Mouse (Mus musculus) lung, postnatal 4 days (tissue): ENCODE measurements around the gene Tnfrsf22.
"Not testable (repeated sequence)": the region's sequence is repeated elsewhere in the genome, so short reads cannot be mapped to it uniquely, and the experiment has no call there.

Source experiments
- DNase-seq, 2 experiments: peaks; one replicate each; pipeline ENCODE4 v3.0.0; 2021

Gene Tnfrsf22

DNA sequence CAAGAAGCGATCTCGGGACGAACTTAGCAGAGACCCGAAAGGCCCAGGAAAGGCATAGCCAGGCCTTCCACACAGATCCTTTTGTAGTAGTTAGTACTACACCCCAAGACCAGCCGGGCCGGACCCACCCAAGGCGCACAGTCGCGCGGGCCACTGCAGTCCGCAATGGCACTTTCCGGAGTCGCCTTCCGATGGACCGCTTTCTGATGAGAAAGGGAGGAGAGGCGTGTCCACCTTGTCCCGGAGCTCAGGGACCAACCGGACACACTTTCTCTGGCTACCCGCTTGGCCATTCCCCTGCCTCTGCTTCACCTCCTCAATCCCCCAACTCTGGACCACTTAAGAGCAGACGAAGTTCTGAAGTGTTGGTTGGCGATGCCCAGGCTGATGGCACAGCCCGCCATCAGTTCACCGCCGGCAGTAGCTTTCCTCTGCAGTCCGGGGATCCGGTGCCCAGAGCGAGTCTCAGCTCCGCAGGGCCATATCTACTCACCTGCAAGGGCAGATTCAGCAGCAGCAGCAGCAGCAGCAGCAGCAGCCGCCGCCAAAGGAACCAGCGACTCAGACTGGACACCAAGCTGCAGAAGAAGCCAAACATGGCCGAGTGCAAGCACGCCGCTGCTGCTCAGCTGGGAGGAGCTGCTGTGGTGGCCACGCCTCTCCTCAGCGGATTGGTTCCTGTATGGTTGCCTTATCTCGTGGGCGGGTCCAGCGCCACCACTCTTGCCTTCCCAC lies at the start of gene Tnfrsf22:
TSS of gene Tnfrsf22 (minus strand) at position 628 of the 735 bp plus-strand sequence.
- peak; percentile 87 to 88 for DNase-seq

DNA sequence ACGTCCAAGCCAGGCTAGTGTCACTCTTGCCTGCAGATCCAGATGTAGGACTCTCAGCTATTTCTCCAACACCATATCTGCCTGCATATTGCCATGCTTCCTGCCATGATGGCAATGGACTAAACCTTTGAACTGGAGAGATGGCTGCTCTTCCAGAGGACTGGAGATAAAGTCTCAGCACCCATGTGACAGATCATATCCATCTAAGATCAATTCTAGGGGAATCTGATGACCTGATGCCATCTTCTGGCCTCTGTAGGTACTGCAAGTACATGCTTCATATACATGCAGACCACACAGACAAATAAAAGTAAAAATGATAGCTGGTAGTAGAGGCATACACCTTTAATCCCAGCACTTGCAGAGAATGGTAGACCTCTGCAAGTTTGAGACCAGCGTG lies 46.7 kb upstream of the Tnfrsf22 start:
- peak in 1 of 2 experiments; percentile 39 for DNase-seq

DNA sequence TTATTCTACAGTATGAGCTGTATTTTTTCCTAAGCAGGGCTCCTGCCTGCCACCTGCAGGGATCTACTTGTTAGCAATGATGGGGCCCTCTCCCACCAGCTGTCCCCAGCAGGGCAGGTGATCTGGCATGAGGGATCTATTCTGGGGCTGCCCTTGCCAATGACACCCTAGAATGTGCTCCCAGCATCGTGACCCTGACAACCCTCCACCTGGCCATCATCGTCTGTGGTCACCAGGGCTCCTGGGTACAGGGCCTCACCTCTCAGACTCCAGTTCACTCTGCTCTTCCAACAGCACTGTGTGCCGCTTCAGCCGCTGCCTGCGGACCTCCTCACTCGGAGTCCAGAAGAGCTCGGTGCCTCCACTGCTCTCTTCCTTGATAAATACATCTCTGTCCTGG lies 45.1 kb upstream of the Tnfrsf22 start:
- DNase-seq, result peak in 1 of 2 experiments; percentile 10

DNA sequence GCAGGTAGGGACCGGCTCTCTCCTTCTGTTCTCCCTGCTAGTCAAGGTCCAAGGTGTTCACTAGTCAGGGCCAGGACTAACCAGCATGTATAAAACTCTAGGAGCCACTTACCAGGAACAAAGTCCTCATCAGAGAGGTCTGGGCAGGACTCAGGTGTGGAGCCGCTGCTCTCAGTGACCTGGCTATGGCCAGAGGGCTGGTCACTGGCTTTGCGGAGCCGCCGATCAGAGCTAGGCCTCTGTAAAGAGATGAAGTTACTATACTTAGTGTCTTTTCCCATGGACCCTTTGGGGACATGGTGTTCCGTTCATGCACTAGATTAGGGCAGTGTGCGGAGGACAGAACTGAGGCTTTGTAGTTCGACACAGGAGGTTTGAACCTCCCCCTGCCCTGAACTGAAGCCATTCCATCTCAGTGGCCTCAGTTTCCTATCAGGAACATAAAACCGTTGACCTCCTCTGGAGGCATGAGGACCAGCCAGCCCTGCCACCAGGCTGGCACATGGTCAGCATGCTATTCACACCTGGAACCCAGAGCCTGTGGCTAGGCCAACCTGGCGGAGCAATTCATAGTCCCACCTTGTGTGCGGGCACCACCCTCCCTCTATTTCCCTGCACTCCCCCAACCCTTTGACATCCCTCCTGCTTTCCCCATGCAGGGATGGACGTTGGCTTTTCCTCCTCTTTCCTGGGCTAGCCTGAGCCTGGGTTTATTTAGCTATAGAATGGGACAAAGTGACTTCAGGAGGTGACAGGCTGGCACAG lies 43.5 kb upstream of the Tnfrsf22 start:
- DNase-seq, result peak in 1 of 2 experiments; percentile 15

DNA sequence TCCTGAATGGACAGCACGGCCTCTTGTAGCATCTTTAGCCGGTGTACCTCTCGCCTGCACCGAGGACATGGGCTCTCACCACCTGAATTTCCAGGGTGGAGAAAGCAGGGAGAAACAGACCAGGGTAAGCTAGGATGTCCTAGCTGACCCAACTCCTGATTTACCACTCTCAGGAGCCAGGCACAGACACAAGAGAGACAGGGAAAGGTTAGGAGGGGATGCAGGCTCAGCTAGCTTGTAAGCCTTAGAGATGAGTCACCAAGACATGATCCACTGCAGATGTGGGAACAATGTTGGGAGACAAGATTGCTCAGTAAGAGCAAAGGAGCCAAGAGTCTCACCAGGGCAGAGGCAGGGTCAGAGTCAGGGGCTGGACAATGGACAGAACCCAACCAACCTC lies 42.4 kb upstream of the Tnfrsf22 start:
- DNase-seq, result no peak

DNA sequence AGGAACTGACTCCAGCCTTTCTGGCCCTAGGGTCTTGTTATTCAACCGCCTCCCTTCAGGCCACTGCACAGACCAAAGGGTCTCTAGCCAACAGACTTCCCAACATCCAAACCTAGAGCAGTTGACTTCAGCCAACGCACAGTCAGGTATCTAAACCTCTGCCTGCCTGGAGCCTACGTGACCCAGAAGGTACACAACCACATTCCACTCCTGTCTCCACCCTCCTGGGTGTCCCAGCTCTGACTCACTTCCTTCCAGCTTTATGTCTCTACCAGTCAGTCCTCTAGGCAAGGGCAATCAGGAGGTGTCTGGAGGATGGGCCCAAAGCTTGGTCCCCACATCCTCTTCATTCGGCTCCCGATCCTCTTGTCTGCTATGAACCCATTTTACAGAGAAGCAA lies 41.7 kb upstream of the Tnfrsf22 start:
- peak in 1 of 2 experiments; percentile 10 for DNase-seq

DNA sequence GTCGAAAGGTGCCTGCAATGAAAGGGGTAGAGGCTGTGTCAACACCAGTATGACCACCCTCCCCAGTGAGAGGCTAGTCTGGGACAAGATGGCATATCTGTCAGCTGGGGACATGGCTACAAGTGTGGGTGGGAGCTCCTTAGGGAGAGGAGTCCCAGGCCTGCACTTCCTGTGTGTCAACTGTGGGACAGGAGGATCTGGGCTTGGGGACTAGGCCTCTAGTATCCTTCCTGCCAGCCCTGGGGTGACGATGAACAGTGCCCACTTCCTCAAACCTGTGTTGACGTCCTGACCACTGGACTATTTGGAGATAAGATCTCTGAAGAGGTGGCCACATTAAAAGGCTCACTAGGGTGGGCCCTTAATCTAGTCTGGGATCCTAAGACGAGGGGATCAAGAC lies 40.5 kb upstream of the Tnfrsf22 start:
- DNase-seq, result no peak

DNA sequence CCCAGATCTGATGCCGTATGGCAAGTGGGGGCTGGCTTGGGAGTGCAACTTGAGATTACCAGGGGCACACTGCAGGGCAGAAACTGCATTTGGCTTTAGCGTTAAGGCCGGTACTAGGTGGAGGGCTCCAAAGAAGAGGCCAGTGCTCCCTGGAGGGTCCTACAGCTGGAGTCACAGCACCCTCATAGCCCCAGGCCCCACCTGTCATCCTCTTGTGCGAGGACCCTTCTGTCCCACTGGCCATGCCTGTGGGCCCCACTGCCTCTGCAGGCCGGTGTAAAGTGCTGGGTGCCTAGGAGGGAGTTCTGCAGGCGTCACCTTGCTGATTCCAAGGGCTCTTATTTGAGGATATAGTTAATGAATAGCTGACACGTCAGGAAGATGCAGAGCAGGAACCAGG lies 40.0 kb upstream of the Tnfrsf22 start:
- peak in 1 of 2 experiments; percentile 15 for DNase-seq

DNA sequence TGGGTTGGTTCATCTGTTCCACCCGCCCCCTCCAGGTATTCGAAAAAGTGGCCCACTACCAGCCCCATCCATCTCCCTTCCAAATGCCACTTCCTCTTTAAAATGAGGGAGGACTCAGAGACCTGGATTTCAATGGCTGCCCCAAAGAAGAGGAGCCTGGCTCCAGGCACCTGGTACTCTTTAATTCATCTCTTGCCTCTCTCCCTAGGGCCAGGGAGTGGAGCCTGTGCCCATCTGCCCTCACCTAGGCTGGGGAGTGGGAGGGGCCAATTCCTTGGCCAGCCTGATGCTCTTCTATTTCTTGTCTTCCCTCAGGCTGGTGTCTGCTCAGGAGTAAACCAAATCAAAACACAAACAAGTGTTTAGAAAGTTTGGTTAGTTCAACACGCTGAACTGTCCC lies 37.2 kb upstream of the Tnfrsf22 start:
- DNase-seq, result peak in 1 of 2 experiments; percentile 19

DNA sequence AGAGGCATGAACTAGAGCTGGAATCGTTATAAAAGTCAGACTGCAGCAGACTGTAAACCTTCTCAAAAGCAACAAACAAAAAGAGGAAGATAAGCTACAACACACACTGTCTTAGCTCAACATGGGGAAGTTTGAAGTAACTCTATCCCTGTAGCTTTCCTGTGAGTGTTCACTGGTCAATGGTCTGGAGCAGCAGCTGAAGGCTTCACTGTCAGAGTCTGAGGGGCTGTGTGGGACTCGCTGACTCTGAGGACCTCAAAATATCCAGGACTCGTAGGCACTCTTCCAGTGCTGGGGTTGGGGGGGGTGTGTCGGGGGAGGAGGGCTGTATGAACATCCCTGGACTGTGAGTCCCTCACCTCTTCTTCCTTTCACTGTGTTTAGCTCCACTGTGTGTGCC lies 36.7 kb upstream of the Tnfrsf22 start:
- DNase-seq, result not testable (repeated sequence)

DNA sequence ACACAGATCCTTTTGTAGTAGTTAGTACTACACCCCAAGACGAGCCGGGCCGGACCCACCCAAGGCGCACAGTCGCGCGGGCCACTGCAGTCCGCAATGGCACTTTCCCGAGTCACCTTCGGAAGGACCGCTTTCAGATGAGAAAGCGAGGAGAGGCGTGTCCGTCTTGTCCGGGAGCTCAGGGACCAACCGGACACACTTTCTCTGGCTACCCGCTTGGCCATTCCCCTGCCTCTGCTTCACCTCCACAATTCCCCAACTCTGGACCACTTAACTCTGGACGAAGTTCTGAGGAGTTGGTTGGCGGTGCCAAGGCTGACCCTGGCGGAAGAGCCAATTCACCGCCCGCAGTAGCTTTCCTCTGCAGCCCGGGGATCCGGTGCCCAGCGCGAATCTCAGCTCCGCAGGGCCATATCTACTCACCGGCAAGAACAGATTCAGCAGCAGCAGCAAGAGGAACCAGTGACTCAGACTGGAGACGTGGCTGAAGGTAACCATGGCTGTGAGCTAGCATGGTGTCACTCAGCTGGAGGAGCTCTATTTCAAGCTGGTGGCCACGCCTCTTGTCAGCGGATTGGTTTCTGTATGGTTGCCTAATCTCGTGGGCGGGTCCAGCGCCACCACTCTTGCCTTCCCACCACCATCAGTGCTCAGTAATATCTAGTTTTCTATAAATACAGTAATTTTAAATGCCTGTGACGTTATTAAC lies 36.1 kb upstream of the Tnfrsf22 start, which contains the start of gene Tnfrsf23:
TSS of gene Tnfrsf23 (minus strand) at position 514 of the 709 bp plus-strand sequence.
- peak; percentile 82 to 84 for DNase-seq

DNA sequence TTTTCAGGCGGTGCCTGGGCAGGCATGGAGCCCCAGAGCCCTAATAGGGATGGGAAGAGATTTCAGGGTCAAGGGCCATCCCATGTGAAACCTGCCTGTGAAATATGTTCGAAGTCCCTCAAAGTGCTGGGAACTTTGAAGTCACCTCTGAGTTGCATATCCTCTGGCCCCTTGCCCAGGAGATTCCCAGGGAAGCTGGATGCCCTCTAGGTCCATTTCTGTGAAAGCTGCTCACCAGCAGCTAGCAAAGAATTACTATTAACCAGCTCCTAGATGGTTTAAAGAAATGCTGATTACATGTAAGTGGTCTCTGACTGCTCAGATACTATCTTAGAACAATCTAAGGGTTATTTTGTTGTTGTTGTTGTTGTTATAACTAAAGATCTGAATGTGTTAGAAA lies 35.1 kb upstream of the Tnfrsf22 start:
- not testable (repeated sequence) for DNase-seq

DNA sequence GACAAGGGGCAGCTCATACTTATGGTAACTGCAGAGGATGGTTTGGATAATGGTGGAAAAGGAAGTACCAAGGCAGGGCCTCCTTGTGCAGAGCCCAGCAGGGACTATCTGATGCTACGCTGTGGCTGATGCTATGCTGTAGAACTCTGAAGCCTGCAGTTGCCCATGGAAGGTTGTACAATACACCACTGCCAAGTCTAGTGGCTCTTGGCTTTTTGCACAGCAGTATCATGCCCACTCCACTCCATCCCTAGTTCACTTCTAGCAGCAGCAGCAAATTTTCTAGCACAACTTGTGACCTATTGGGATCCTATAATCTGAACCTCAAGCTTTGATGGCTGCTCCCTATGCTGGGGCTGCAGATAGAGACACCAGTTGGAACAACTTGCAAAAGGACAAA lies 32.1 kb upstream of the Tnfrsf22 start:
- DNase-seq, result no peak

DNA sequence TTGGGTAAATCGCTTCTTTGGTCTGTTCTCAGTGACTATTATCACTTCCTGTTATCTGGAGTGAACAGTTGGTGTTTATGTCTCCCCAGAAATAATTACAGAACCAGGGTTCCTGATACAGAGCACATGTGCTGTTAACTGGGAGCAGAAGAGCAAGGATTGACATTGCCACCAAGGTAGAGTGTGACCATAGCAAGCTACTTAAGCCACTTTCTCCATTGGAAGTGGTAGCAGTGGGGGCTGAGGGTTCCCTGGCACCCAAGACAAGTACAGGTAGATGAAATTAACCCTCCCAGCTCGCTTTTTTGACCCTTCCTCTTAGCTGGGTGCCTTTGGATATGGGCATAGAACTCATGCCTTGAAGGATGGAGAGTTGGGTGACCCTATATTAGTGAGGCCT lies 31.4 kb upstream of the Tnfrsf22 start:
- not testable (repeated sequence) for DNase-seq

DNA sequence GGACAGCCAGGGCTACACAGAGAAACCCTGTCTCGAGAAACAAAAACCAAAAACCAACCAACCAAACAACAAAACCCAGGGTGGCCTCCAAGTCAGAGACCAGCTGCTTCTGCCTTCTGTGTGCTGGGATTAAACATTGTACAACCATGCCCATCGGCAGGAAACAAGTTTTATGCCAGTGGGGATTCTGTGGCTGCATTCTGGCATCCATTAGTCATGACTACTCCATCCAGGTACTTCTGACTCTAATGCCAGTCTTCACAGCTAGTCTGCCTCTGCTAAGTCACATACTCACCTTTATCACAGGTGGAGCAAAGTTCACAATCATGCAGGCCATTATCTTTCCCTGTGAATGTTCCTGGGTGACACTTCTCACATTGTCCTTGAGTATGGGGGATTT lies 30.2 kb upstream of the Tnfrsf22 start:
- DNase-seq, result peak in 1 of 2 experiments; percentile 3

DNA sequence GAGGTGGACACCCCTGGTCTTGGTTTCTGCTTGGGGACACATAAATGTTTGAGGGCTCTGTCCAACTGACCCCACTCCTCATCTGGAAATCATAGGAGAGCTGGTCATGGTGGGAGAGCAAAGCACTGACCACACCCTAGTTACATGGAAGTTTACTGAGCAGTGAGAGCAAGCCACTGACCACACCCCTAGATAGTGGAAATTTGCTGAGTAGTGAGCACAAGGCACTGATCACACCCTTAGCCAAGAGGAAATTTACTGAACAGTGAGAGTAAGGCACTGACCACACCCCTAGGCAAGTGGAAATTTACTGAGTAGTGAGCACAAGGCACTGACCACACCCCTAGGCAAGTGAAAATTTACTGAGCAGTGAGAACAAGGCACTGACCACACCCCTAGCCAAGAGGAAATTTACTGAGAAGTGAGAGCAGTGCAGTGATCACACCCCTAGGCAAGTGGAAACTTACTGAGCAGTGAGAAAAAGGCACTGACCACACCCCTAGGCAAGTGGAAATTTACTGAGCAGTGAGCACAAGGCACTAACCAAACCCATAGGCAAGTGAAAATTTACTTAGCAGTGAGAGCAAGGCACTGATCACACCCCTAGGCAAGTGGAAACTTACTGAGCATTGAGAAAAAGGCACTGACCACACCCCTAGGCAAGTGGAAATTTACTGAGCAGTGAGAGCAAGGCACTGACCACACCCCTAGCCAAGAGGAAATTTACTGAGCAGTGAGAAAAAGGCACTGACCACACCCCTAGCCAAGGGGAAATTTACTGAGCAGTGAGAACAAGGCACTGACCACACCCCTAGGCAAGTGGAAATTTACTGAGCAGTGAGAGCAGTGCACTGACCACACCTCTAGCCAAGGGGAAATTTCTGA lies 17.2 kb upstream of the Tnfrsf22 start:
- no peak for DNase-seq

DNA sequence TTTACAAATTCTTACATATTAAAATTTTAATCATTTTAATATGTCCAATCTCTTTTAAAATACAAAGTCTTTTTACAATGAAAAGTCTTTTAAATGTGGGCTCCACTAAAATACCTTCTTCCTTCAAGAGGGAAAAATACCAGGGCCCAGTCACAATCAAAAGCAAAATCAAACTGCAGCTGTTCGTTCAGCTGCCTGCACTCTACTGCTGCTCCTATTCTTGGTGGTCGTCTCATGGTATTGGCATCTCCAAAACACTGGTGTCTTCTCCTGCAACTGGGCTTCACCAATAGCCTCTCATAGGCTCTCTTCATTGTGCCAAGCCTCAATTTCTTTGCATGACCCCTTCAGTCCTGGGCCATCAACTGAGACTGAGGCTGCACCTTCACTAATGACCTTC lies 14.0 kb upstream of the Tnfrsf22 start:
- no peak for DNase-seq

DNA sequence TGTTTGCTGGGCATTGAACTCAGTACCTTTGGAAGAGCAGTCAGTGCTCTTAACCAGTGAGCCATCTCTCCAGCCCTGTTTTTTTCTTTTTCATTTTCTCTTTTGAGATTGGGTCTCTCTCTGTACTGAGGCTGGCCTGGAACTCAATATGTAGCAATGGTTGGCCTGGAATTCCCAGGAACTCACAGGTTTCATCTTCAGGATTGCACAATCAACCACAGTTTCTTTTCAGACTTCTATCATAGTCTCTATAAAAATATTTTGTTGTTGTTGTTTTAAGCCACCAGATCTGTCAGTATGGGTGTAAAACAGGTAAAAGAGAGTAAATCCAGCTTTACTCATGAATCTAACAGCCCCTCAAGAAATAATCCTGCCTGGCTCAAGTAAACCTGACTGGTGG lies 11.3 kb upstream of the Tnfrsf22 start:
- DNase-seq, result no peak

DNA sequence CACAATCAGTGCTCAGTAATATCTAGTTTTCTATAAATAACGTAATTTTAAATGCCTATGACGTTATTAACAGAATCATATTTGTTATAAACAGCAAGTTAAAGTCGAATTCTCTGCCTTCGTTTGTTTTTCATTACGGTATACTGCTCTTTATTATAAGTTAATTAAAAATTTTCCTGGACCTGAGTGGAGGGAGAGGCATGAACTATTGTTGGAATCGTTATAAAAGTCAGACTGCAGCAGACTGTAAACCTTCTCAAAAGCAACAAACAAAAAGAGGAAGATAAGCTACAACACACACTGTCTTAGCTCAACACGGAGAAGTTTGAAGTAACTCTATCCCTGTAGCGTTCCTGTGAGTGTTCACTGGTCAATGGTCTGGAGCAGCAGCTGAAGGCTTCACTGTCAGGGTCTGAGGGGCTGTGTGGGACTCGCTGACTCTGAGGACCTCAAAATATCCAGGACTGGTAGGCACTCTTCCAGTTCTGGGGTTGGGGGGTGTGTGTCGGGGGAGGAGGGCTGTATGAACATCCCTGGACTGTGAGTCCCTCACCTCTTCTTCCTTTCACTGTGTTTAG lies 397 bp upstream of the Tnfrsf22 start:
- not testable (repeated sequence) for DNase-seq

DNA sequence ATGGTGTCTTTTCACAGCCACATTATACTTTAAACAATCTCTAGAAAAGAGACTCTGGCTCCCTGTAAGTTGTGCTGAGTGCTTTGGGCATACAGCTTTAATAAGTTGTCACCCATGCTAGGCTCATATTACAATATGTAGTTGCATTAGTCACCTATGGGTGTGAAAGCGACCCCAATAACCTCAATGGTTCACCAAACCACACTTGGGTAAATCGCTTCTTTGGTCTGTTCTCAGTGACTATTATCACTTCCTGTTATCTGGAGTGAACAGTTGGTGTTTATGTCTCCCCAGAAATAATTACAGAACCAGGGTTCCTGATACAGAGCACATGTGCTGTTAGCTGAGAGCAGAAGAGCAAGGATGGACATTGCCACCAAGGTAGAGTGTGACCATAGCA lies 5.5 kb downstream of the Tnfrsf22 start:
- DNase-seq, result not testable (repeated sequence)

DNA sequence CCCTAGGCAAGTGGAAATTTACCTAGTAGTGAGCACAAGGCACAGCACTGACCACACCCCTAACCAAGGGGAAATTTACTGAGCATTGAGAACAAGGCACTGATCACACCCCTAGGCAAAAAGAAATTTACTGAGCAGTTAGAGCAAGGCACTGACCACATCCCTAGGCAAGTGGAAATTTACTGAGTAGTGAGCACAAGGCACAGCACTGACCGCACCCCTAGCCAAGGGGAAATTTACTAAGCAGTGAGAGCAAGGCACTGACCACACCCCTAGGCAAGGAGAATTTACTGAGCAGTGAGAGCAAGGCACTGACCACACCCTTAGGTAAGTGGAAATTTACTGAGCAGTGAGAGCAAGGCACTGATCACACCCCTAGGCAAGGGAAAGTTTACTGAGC lies 12.8 kb downstream of the Tnfrsf22 start:
- no peak for DNase-seq

DNA sequence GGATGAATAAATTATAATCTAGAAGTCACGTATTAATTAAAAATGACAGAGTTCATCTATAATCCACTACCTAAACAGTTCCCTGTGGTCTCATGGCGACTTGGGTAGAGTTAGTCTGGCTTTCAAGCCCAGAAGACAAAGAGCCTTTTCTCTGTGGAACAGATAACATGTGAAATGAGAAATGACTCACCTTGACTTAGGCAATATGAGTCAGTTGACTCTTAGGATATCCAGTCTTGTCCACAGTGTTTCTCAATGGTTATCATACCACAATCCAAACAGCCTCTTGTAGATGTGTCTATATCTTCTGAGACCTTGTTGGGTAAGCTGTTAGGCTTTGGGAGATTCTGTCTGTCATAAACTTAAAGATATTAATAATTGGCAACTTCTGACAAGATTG lies 18.0 kb downstream of the Tnfrsf22 start:
- DNase-seq, result no peak
